Mouse (Mus musculus) MEL (cell line): ENCODE measurements around the gene Dlk1. TPM values are rescaled to one million over a fixed set of nuclear protein-coding genes. Genes with fewer than 3 reads are reported as not detected.

Source experiments
- DNase-seq: peaks from one replicate; pipeline ENCODE4 v3.0.0; 2011; ENCODE audit warnings: low read depth, low spot score
- H3K27ac ChIP-seq: 2 replicates; pipeline ENCODE4 v1.5.1; 2012; ENCODE audit warnings: low read depth, mild to moderate bottlenecking, control low read depth, low read length, moderate library complexity; ENCODE audit not compliant: control insufficient read depth
- H3K27me3 ChIP-seq, 2 experiments: fragments of 150-350 bp in 1 of 2; sonication (generic) in 1 of 2; 2 replicates each; pipeline ENCODE4 v1.6.1; 2012; ENCODE audit warnings: low read length in 2 of 2, mild to moderate bottlenecking in 2 of 2, improper control_type of control experiment in 1 of 2, moderate library complexity in 1 of 2; ENCODE audit not compliant: insufficient read depth in 2 of 2, control insufficient read depth in 1 of 2
- H3K36me3 ChIP-seq, 2 experiments: 2 replicates each; pipeline ENCODE4 v1.6.1; 2012 to 2014; ENCODE audit warnings: low read length in 2 of 2, improper control_type of control experiment in 1 of 2, inconsistent platforms in 1 of 2, mild to moderate bottlenecking in 1 of 2; ENCODE audit not compliant: insufficient read depth in 2 of 2, control insufficient read depth in 1 of 2
- H3K4me1 ChIP-seq, 2 experiments: fragments of 150-350 bp in 1 of 2; sonication (generic) in 1 of 2; 2 replicates each; pipeline ENCODE4 v1.6.1; 2012; ENCODE audit warnings: low read length in 2 of 2, improper control_type of control experiment in 1 of 2, mild to moderate bottlenecking in 1 of 2; ENCODE audit not compliant: insufficient read depth in 2 of 2, control insufficient read depth in 1 of 2
- H3K4me3 ChIP-seq, 2 experiments: fragments of 150-350 bp in 1 of 2; sonication (generic) in 1 of 2; 2 replicates each; pipeline ENCODE4 v1.5.1; 2012; ENCODE audit warnings: low read depth in 2 of 2, low read length in 2 of 2, mild to moderate bottlenecking in 2 of 2, moderate library complexity in 2 of 2, control low read depth in 1 of 2, improper control_type of control experiment in 1 of 2; ENCODE audit not compliant: control insufficient read depth in 1 of 2, insufficient read depth in 1 of 2
- H3K79me2 ChIP-seq: 2 replicates; pipeline ENCODE4 v1.6.1; 2012; ENCODE audit warnings: mild to moderate bottlenecking, low read length, moderate library complexity; ENCODE audit not compliant: control insufficient read depth, poor library complexity, insufficient read depth
- H3K9ac ChIP-seq: 2 replicates; pipeline ENCODE4 v1.6.1; 2012; ENCODE audit warnings: low read depth, mild to moderate bottlenecking, control low read depth, low read length, moderate library complexity; ENCODE audit not compliant: control insufficient read depth, poor library complexity, severe bottlenecking
- H3K9me3 ChIP-seq: fragments of 150-350 bp; sonication (generic); replicated peaks from 2 replicates; pipeline ENCODE4 v1.6.1; 2012; ENCODE audit warnings: mild to moderate bottlenecking, low read length, improper control_type of control experiment, moderate library complexity; ENCODE audit not compliant: insufficient read depth
- BHLHE40 ChIP-seq: IDR thresholded peaks from 2 replicates; pipeline ENCODE4 v1.6.1; 2012; ENCODE audit warnings: low read depth, mild to moderate bottlenecking, inconsistent platforms, low read length, improper control_type of control experiment, borderline replicate concordance
- CHD1 ChIP-seq: IDR thresholded peaks from 2 replicates; pipeline ENCODE4 v1.6.1; 2012; ENCODE audit warnings: low read depth, mild to moderate bottlenecking, inconsistent platforms, low read length, improper control_type of control experiment
- CTCF ChIP-seq, 3 experiments: IDR thresholded peaks in 2 of 3; conservative IDR thresholded peaks in 1 of 3; 2 replicates each; pipeline ENCODE4 v1.5.1; 2011 to 2012; ENCODE audit warnings: low read length in 3 of 3, low read depth in 2 of 3, mild to moderate bottlenecking in 2 of 3, improper control_type of control experiment in 1 of 3, inconsistent platforms in 1 of 3, mixed read lengths in 1 of 3, moderate library complexity in 1 of 3; ENCODE audit not compliant: control insufficient read depth in 1 of 3, insufficient read depth in 1 of 3, poor library complexity in 1 of 3, severe bottlenecking in 1 of 3
- E2F4 ChIP-seq: IDR thresholded peaks from 2 replicates; pipeline ENCODE4 v1.6.1; 2011; ENCODE audit warnings: low read depth, low read length, improper control_type of control experiment, borderline replicate concordance
- HCFC1 ChIP-seq: IDR thresholded peaks from 2 replicates; pipeline ENCODE4 v1.6.1; 2012; ENCODE audit warnings: low read depth, mild to moderate bottlenecking, inconsistent platforms, low read length, improper control_type of control experiment, moderate library complexity
- JUND ChIP-seq: IDR thresholded peaks from 2 replicates; pipeline ENCODE4 v1.6.1; 2011; ENCODE audit warnings: low read depth, mild to moderate bottlenecking, improper control_type of control experiment, low read length
- MAX ChIP-seq: IDR thresholded peaks from 2 replicates; pipeline ENCODE4 v1.6.1; 2011; ENCODE audit warnings: low read length, improper control_type of control experiment
- MAZ ChIP-seq: IDR thresholded peaks from 2 replicates; pipeline ENCODE4 v1.6.1; 2012; ENCODE audit warnings: low read depth, mild to moderate bottlenecking, inconsistent platforms, low read length, improper control_type of control experiment
- MEF2A ChIP-seq: IDR thresholded peaks from 2 replicates; pipeline ENCODE4 v1.6.1; 2014; ENCODE audit warnings: low read depth, mild to moderate bottlenecking, inconsistent platforms, low read length, improper control_type of control experiment; ENCODE audit not compliant: poor library complexity, insufficient replicate concordance, severe bottlenecking; ENCODE audit errors: extremely low read depth
- MYC ChIP-seq: IDR thresholded peaks from 2 replicates; pipeline ENCODE4 v1.6.1; 2011; ENCODE audit warnings: low read depth, mild to moderate bottlenecking, low read length, improper control_type of control experiment, moderate library complexity
- NELFE ChIP-seq: IDR thresholded peaks from 2 replicates; pipeline ENCODE4 v1.6.1; 2011; ENCODE audit warnings: low read depth, low read length, improper control_type of control experiment
- NRF1 ChIP-seq: IDR thresholded peaks from 2 replicates; pipeline ENCODE4 v1.6.1; 2014; ENCODE audit warnings: low read depth, mild to moderate bottlenecking, inconsistent platforms, low read length, improper control_type of control experiment, moderate library complexity; ENCODE audit not compliant: poor library complexity, insufficient read depth, severe bottlenecking
- POLR2A ChIP-seq, 2 experiments: IDR thresholded peaks; 2 replicates each; pipeline ENCODE4 v1.6.1; 2011 to 2012; ENCODE audit warnings: low read length in 2 of 2, mild to moderate bottlenecking in 2 of 2, control low read depth in 1 of 2, improper control_type of control experiment in 1 of 2, low read depth in 1 of 2, moderate library complexity in 1 of 2; ENCODE audit not compliant: control insufficient read depth in 1 of 2, insufficient read depth in 1 of 2, poor library complexity in 1 of 2
- POLR2AphosphoS2 ChIP-seq: IDR thresholded peaks from 2 replicates; pipeline ENCODE4 v1.6.1; 2011; ENCODE audit warnings: low read length, improper control_type of control experiment
- RAD21 ChIP-seq: IDR thresholded peaks from 2 replicates; pipeline ENCODE4 v1.6.1; 2011; ENCODE audit warnings: mild to moderate bottlenecking, low read depth, low read length, improper control_type of control experiment
- SMC3 ChIP-seq: IDR thresholded peaks from 2 replicates; pipeline ENCODE4 v1.6.1; 2011; ENCODE audit warnings: low read depth, low read length, improper control_type of control experiment
- TAL1 ChIP-seq: IDR thresholded peaks from 2 replicates; pipeline ENCODE4 v1.6.1; 2012; ENCODE audit warnings: mild to moderate bottlenecking, inconsistent platforms, low read length, moderate library complexity, mixed read lengths
- UBTF ChIP-seq: IDR thresholded peaks from 2 replicates; pipeline ENCODE4 v1.6.1; 2012; ENCODE audit warnings: low read depth, mild to moderate bottlenecking, inconsistent platforms, low read length, improper control_type of control experiment, moderate library complexity, borderline replicate concordance; ENCODE audit not compliant: insufficient read depth
- USF1 ChIP-seq: IDR thresholded peaks from 2 replicates; pipeline ENCODE4 v1.6.1; 2014; ENCODE audit warnings: low read depth, mild to moderate bottlenecking, inconsistent platforms, low read length, improper control_type of control experiment, moderate library complexity
- USF2 ChIP-seq, 2 experiments: IDR thresholded peaks; 2 replicates each; pipeline ENCODE4 v1.6.1; 2011 to 2012; ENCODE audit warnings: improper control_type of control experiment in 2 of 2, low read length in 2 of 2, borderline replicate concordance in 1 of 2, inconsistent platforms in 1 of 2, low read depth in 1 of 2, mild to moderate bottlenecking in 1 of 2; ENCODE audit not compliant: insufficient read depth in 1 of 2
- ZC3H11A ChIP-seq: IDR thresholded peaks from 2 replicates; pipeline ENCODE4 v1.6.1; 2012; ENCODE audit warnings: low read depth, mild to moderate bottlenecking, inconsistent platforms, low read length, improper control_type of control experiment
- ZKSCAN1 ChIP-seq: IDR thresholded peaks from 2 replicates; pipeline ENCODE4 v1.6.1; 2012; ENCODE audit warnings: low read depth, mild to moderate bottlenecking, inconsistent platforms, low read length, improper control_type of control experiment, moderate library complexity
- ZMIZ1 ChIP-seq: IDR thresholded peaks from 2 replicates; pipeline ENCODE4 v1.6.1; 2012; ENCODE audit warnings: low read depth, mild to moderate bottlenecking, inconsistent platforms, low read length, improper control_type of control experiment, moderate library complexity
- polyA plus RNA-seq, 2 experiments: library from polyadenylated mRNA; stranded (reverse) in 1 of 2; unstranded in 1 of 2; fragments of >175 nt in 1 of 2; fragments of >200 nt in 1 of 2; gene quantifications; 2 replicates each; pipeline versions ENCODE4 v1.2.1 to v1.2.4; 2012; ENCODE audit warnings: low replicate concordance in 2 of 2, low read depth in 1 of 2; ENCODE audit not compliant: insufficient read length in 2 of 2, insufficient read depth in 1 of 2, missing spikeins in 1 of 2
- total RNA-seq: library from RNA; depleted of rRNA; stranded (reverse); fragments of 300-350 nt; gene quantifications from 2 replicates; pipeline ENCODE4 v1.2.3, GENCODE M21; 2012

Dlk1 gene
- total and polyA plus RNA-seq, 3 experiments, result not detected

DNA sequence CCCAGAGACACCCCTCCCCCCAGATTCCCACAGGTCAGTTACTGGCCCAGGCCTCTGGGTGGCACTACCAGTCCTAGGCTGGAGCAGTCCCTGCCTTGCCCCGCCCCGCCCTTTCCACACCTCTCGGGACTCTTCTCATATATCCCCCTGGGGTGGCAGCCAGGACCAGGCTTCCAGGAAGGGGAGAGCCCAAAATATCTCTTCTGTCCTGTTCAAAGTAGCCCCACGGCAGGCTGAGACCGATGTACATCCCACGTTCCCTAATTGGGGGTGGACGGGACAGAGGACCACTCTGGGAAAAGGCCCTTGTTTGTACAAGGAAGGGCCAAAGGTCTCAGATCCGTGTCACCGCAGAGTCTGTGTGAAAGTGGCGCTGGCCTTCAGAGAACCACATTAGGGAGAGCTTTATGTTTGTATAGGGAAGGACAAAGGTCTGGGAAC, 16.2 kb upstream of the Dlk1 start:
- Histone ChIP-seq H3K36me3 (peaks cover 0 to 18% of the 10 kb centered on the region in 2 experiments; a peak in 2 of 4 replicates), H3K79me2 (no peaks in the 10 kb centered on the region), H3K9me3 (no peaks in the 10 kb centered on the region)
- DNase-seq, result peak; percentile 42
- TF ChIP-seq POLR2A (IDR thresholded peaks at IDR 0.05; ENCODE audit: control insufficient read depth in 1 of 2, insufficient read depth in 1 of 2, low read depth in 1 of 2, low read length in 2 of 2, poor library complexity in 1 of 2) (no peak), BHLHE40 (no peak), MAX (no peak), SMC3 (peak; percentile 47), UBTF (no peak), TAL1 (no peak), ZKSCAN1 (no peak), NRF1 (no peak), E2F4 (no peak), NELFE (no peak), USF1 (no peak), ZC3H11A (peak; percentile 33; the same call in 1 of the 2 replicates), CTCF (IDR thresholded peaks at IDR 0.05 in 2 of 3, conservative IDR thresholded peaks at IDR 0.05 in 1 of 3; ENCODE audit: control insufficient read depth in 1 of 3, insufficient read depth in 1 of 3, low read depth in 2 of 3, low read length in 3 of 3, poor library complexity in 1 of 3, severe bottlenecking in 1 of 3) (peak in 2 of 3 experiments; percentile 50 to 62; a peak in 4 of 6 replicates), RAD21 (peak; percentile 50), MEF2A (no peak), CHD1 (no peak), USF2 (IDR thresholded peaks at IDR 0.05; ENCODE audit: borderline replicate concordance in 1 of 2, insufficient read depth in 1 of 2, low read depth in 1 of 2, low read length in 2 of 2) (no peak)
- TF ChIP-seq, all 39 proteins: peak for 4
- peaks cover 8 to 38% of the 10 kb centered on the region in 2 experiments for H3K4me1 ChIP-seq
- peak overlapping the region; percentile 34 for H3K9ac ChIP-seq
- peak overlapping the region; percentile 93 for H3K27ac ChIP-seq
- no peaks in the 10 kb centered on the region for H3K27me3 ChIP-seq
- no peak overlapping the region for H3K4me3 ChIP-seq

DNA sequence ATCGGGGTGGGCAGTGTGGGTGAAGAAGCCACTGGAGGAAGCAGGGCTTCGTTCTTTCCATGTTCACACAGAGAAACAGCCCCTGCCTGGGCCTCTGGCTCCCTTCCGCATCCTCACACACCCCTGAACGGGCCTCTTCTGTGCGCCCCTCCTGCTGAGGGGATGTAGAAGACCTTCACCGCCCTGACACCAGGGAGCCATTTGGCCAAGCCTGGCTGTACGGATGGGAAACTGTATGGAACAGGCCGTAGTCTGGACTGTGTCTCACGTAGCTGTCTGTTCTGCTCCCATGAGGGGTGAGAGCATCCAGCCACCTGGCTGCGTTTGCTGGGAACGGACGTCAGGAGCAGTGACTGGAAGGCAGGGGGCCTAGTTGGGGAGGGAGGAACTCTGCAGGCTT, 15.8 kb upstream of the Dlk1 start:
- TF ChIP-seq ZMIZ1 (no peak), JUND (no peak), MAX (no peak), NELFE (no peak), MYC (no peak), MAZ (no peak), HCFC1 (no peak), TAL1 (no peak), POLR2AphosphoS2 (no peak)
- TF ChIP-seq, all 39 proteins: peak for 0
- Histone ChIP-seq H3K79me2 (no peaks in the 10 kb centered on the region), H3K27ac (peak overlapping the region; percentile 93), H3K9ac (peak overlapping the region; percentile 34), H3K36me3 (peaks cover 0 to 21% of the 10 kb centered on the region in 2 experiments; a peak in 2 of 4 replicates), H3K27me3 (no peaks in the 10 kb centered on the region), H3K9me3 (no peaks in the 10 kb centered on the region), H3K4me1 (peaks cover 8 to 42% of the 10 kb centered on the region in 2 experiments), H3K4me3 (no peak overlapping the region)
- no peak for DNase-seq
